Mouse (Mus musculus) forebrain, embryonic 14.5 days (tissue): Measurements from ENCODE around the gene Arl15. TPM values are rescaled to one million over a fixed set of nuclear protein-coding genes. Genes with fewer than 3 reads are reported as not detected.

Source experiments
- ATAC-seq: fragments of 200-750 bp; cut with Nextera tagmentation; 2 replicates; pipeline ENCODE4 v1.8.0; 2017; ENCODE audit warnings: mild to moderate bottlenecking, moderate library complexity
- DNase-seq: peaks from one replicate; pipeline ENCODE4 v3.0.0-alpha.2; 2015; ENCODE audit warnings: low spot score
- H3K27ac ChIP-seq: fragments of 300-500 bp; sonication (generic); 2 replicates; pipeline ENCODE4 v1.5.1; 2014; ENCODE audit warnings: low read depth, mild to moderate bottlenecking, control low read depth, low read length, moderate library complexity
- H3K27me3 ChIP-seq: fragments of 300-500 bp; sonication (generic); replicated peaks from 2 replicates; pipeline ENCODE4 v1.6.1; 2014; ENCODE audit warnings: low read length, control low read depth, mixed read lengths; ENCODE audit not compliant: control insufficient read depth, insufficient read depth
- H3K36me3 ChIP-seq: fragments of 300-500 bp; sonication (generic); 2 replicates; pipeline ENCODE4 v1.6.1; 2014; ENCODE audit warnings: low read length, control low read depth; ENCODE audit not compliant: control insufficient read depth, insufficient read depth
- H3K4me1 ChIP-seq: fragments of 300-500 bp; sonication (generic); 2 replicates; pipeline ENCODE4 v1.6.1; 2014; ENCODE audit warnings: antibody characterized with exemption, low read length, control low read depth; ENCODE audit not compliant: control insufficient read depth, insufficient read depth
- H3K4me2 ChIP-seq: fragments of 300-500 bp; sonication (generic); 2 replicates; pipeline ENCODE4 v1.6.1; 2014; ENCODE audit warnings: mild to moderate bottlenecking, control low read depth, low read length
- H3K4me3 ChIP-seq: fragments of 300-500 bp; sonication (generic); 2 replicates; pipeline ENCODE4 v1.5.1; 2014; ENCODE audit warnings: low read depth, low read length, control low read depth
- H3K9ac ChIP-seq: fragments of 300-500 bp; sonication (generic); 2 replicates; pipeline ENCODE4 v1.6.1; 2014; ENCODE audit warnings: mild to moderate bottlenecking, low read length, control low read depth, moderate library complexity
- H3K9me3 ChIP-seq: fragments of 300-500 bp; sonication (generic); replicated peaks from 2 replicates; pipeline ENCODE4 v1.6.1; 2016; ENCODE audit warnings: low read length, control low read depth, mixed read lengths; ENCODE audit not compliant: control insufficient read depth
- WGBS: fragments of 180-500 bp; shearing (Covaris S2); extraction: QIAGEN DNeasy Blood & Tissue Kit; methylation state at CpG from one replicate; pipeline ENCODE4 v1.1.7; 2014; 5-methylcytosine and 5-hydroxymethylcytosine counted together
- polyA plus RNA-seq: library from polyadenylated mRNA; unstranded; fragments of >200 nt; fragmentation: Nextera tagmentation; extraction: Ambion mirVana; gene quantifications from 2 replicates; pipeline ENCODE4 v1.2.1, GENCODE M21; 2014

Gene Arl15
- polyA plus RNA-seq, 1 experiment from 2014 or later: 18.7 TPM

GRCm38 (mm10) chr13:113947546-113947945, 153.2 kb downstream of the Arl15 start:
- no peak overlapping the region for H3K9ac ChIP-seq
- DNase-seq (peak; percentile 56), ATAC-seq (peak; percentile 63; the same call in 1 of the 2 replicates)
- peaks cover 8% of the 10 kb centered on the region for H3K4me1 ChIP-seq
- no peak overlapping the region for H3K4me2 ChIP-seq
- no peaks in the 10 kb centered on the region for H3K36me3 ChIP-seq
- WGBS: 28% methylated on average over 4 of the region's 4 CpGs
- H3K27me3 ChIP-seq: no peaks in the 10 kb centered on the region
- H3K4me3 ChIP-seq: no peak overlapping the region
- H3K27ac ChIP-seq: no peak overlapping the region
- no peaks in the 10 kb centered on the region for H3K9me3 ChIP-seq

- Histone ChIP-seq H3K4me1 (peaks cover 8% of the 10 kb centered on the region), H3K36me3 (no peaks in the 10 kb centered on the region), H3K27me3 (no peaks in the 10 kb centered on the region), H3K9me3 (no peaks in the 10 kb centered on the region), H3K27ac (no peak overlapping the region), H3K4me2 (no peak overlapping the region), H3K4me3 (no peak overlapping the region), H3K9ac (no peak overlapping the region)
- WGBS: 72% methylated on average over 5 of the region's 5 CpGs
- ATAC-seq (no peak), DNase-seq (no peak)
These were observed 155.4 kb downstream of the Arl15 start for GRCm38 (mm10) chr13:113949708-113950107.

- no peak for ATAC-seq
- Histone ChIP-seq H3K27me3 (no peaks in the 10 kb centered on the region), H3K36me3 (no peaks in the 10 kb centered on the region)
These were observed 155.8 kb downstream of the Arl15 start for GRCm38 (mm10) chr13:113950131-113950530.

GRCm38 (mm10) chr13:113957438-113957837, 163.1 kb downstream of the Arl15 start:
- no peaks in the 10 kb centered on the region for H3K27me3 ChIP-seq

More at GRCm38 (mm10) chr13:113950131-113950530, 155.8 kb downstream of the Arl15 start:
- Histone ChIP-seq H3K27ac (no peak overlapping the region), H3K4me2 (no peak overlapping the region), H3K4me1 (peaks cover 8% of the 10 kb centered on the region), H3K9me3 (no peaks in the 10 kb centered on the region), H3K4me3 (no peak overlapping the region), H3K9ac (no peak overlapping the region)
- WGBS: 89% methylated on average over 6 of the region's 6 CpGs
- no peak for DNase-seq

GRCm38 (mm10) chr13:113964945-113965344, 170.6 kb downstream of the Arl15 start:
- H3K9me3 ChIP-seq: no peaks in the 10 kb centered on the region
- H3K4me3 ChIP-seq: no peak overlapping the region
- DNase-seq: no peak
- no peaks in the 10 kb centered on the region for H3K27me3 ChIP-seq
- H3K27ac ChIP-seq: no peak overlapping the region
- 83% methylated on average over 9 of the region's 9 CpGs for WGBS
- no peaks in the 10 kb centered on the region for H3K4me1 ChIP-seq
- ATAC-seq: peak; percentile 52; the same call in 1 of the 2 replicates
- no peak overlapping the region for H3K9ac ChIP-seq
- H3K4me2 ChIP-seq: no peak overlapping the region
- H3K36me3 ChIP-seq: 0 out of 2 replicates have a peak, but pooled peaks cover 3% of the 10 kb centered on the region

More at GRCm38 (mm10) chr13:113957438-113957837, 163.1 kb downstream of the Arl15 start:
- Histone ChIP-seq H3K4me3 (no peak overlapping the region), H3K9ac (no peak overlapping the region), H3K4me2 (no peak overlapping the region), H3K9me3 (no peaks in the 10 kb centered on the region), H3K36me3 (no peaks in the 10 kb centered on the region), H3K27ac (no peak overlapping the region), H3K4me1 (no peaks in the 10 kb centered on the region)
- DNase-seq: no peak
- no peak for ATAC-seq
- 82% methylated on average over 4 of the region's 4 CpGs for WGBS

GRCm38 (mm10) chr13:113970706-113971105, 176.4 kb downstream of the Arl15 start:
- H3K27me3 ChIP-seq: no peaks in the 10 kb centered on the region
- ATAC-seq (no peak), DNase-seq (no peak)
- 49% methylated on average over 5 of the region's 5 CpGs for WGBS
- H3K4me2 ChIP-seq: no peak overlapping the region
- peaks cover 2% of the 10 kb centered on the region; the same call in 1 of the 2 replicates for H3K4me1 ChIP-seq
- no peak overlapping the region for H3K4me3 ChIP-seq
- no peaks in the 10 kb centered on the region for H3K9me3 ChIP-seq
- H3K27ac ChIP-seq: no peak overlapping the region
- H3K9ac ChIP-seq: no peak overlapping the region
- H3K36me3 ChIP-seq: 0 out of 2 replicates have a peak, but pooled peaks cover 3% of the 10 kb centered on the region

- ATAC-seq: no peak
- no peaks in the 10 kb centered on the region for H3K27me3 ChIP-seq
- 90% methylated on average over 7 of the region's 7 CpGs for WGBS
These were observed 178.1 kb downstream of the Arl15 start for GRCm38 (mm10) chr13:113972401-113972800.

GRCm38 (mm10) chr13:113974866-113975265, 180.6 kb downstream of the Arl15 start:
- 34% methylated on average over 1 of the region's 1 CpGs for WGBS
- Histone ChIP-seq H3K4me2 (no peak overlapping the region), H3K4me3 (no peak overlapping the region), H3K36me3 (no peaks in the 10 kb centered on the region), H3K27ac (no peak overlapping the region), H3K4me1 (peaks cover 6% of the 10 kb centered on the region; the same call in 1 of the 2 replicates), H3K9me3 (no peaks in the 10 kb centered on the region), H3K9ac (no peak overlapping the region), H3K27me3 (no peaks in the 10 kb centered on the region)
- DNase-seq (peak; percentile 54), ATAC-seq (no peak)

More at GRCm38 (mm10) chr13:113972401-113972800, 178.1 kb downstream of the Arl15 start:
- H3K4me2 ChIP-seq: no peak overlapping the region
- H3K9ac ChIP-seq: no peak overlapping the region
- peaks cover 5% of the 10 kb centered on the region; the same call in 1 of the 2 replicates for H3K4me1 ChIP-seq
- no peak overlapping the region for H3K27ac ChIP-seq
- H3K4me3 ChIP-seq: no peak overlapping the region
- no peaks in the 10 kb centered on the region for H3K9me3 ChIP-seq
- 0 out of 2 replicates have a peak, but pooled peaks cover 3% of the 10 kb centered on the region for H3K36me3 ChIP-seq
- no peak for DNase-seq

- H3K4me3 ChIP-seq: no peak overlapping the region
- WGBS: 3% methylated on average over 6 of the region's 6 CpGs
- no peaks in the 10 kb centered on the region for H3K36me3 ChIP-seq
- H3K4me1 ChIP-seq: peaks cover 11% of the 10 kb centered on the region
- H3K27ac ChIP-seq: no peak overlapping the region
- no peaks in the 10 kb centered on the region for H3K9me3 ChIP-seq
- H3K4me2 ChIP-seq: 0 out of 2 replicates have a peak overlapping the region, but pooled peaks have one; percentile 12
- H3K27me3 ChIP-seq: no peaks in the 10 kb centered on the region
- peak; percentile 61 for DNase-seq
- H3K9ac ChIP-seq: no peak overlapping the region
- 0 out of 2 replicates have a peak, but pooled peaks have one; percentile 20 for ATAC-seq
These were observed 181.4 kb downstream of the Arl15 start for GRCm38 (mm10) chr13:113975722-113976121.
